Mouse (Mus musculus): Measurements from ENCODE around the gene Ccdc180.

GRCm38 (mm10) chr4:45898413-45898812 lies 8.3 kb downstream of the Ccdc180 start:
- no peak for TF ChIP-seq CTCF (IDR thresholded peaks at IDR 0.05)
- TF ChIP-seq EP300 (IDR thresholded peaks at IDR 0.05; ENCODE audit: insufficient read depth, low read depth, low read length): no peak
- TF ChIP-seq POLR2A (IDR thresholded peaks at IDR 0.05; ENCODE audit: insufficient read depth, low read depth, low read length): no peak
